Comparison of ENCODE assay signal across 9 mouse cellular contexts in the genomic region with DNA sequence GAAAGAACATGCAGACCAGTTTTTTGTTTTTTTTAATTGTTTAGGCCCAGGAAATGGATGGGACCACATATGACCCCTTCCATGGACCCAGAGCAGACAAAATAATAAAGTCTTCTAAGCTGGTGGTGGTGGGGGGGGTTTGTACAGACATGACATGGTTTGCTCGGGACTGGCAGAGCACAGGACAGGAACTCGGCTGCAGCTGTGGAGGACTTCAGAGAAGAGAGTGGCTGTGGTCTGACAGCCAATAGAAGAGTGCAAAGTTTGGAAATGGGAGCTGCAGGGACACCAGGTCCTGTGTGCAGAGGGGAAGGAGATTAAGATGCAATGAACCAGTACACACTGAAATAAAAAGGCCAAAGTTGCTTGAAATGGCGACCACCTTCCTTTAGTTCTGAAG. TPM values are rescaled to one million over a fixed set of nuclear protein-coding genes. Genes with fewer than 3 reads are reported as not detected.
DNase-seq lines count a peak whose midpoint lies in the region; ATAC-seq and TF ChIP-seq lines count a peak whose summit lies in the region.
"Had no signal": no experiment of that assay in that cellular context is flagged by ENCODE, and none has a peak within 500 bp of the region (broad histone marks: within the 10 kb centered on the region; RNA-seq: fewer than 3 reads in every experiment).

No protein-coding gene starts in this region.

- no peak overlapping the region for H3K4me2 ChIP-seq in hindbrain, embryonic 14.5 days (replicated peaks)
- peak overlapping the region; percentile 17; the same call in 1 of the 2 replicates for H3K4me2 ChIP-seq in stomach, embryonic 15.5 days

- H3K9ac ChIP-seq in hindbrain, embryonic 14.5 days: no peak overlapping the region
- H3K9ac ChIP-seq in stomach, embryonic 15.5 days: no peak overlapping the region

- 45% methylated on average over 3 of the region's 3 CpGs for WGBS in hindbrain, embryonic 10.5 days
- WGBS in hindbrain, embryonic 14.5 days: 47% methylated on average over 3 of the region's 3 CpGs
- WGBS in spleen, adult 2 months: 14% methylated on average over 3 of the region's 3 CpGs
- 37% methylated on average over 3 of the region's 3 CpGs for WGBS in stomach, embryonic 15.5 days
- 33% methylated on average over 3 of the region's 3 CpGs for WGBS in lung, adult 2 months

- no peaks in the 10 kb centered on the region for H3K9me3 ChIP-seq in hindbrain, embryonic 10.5 days
- H3K9me3 ChIP-seq in hindbrain, embryonic 14.5 days (ENCODE audit: control insufficient read depth, low read length): no peaks in the 10 kb centered on the region
- H3K9me3 ChIP-seq in stomach, embryonic 15.5 days: no peaks in the 10 kb centered on the region

- TF ChIP-seq CTCF in spleen, adult 2 months (IDR thresholded peaks at IDR 0.05; ENCODE audit: extremely low read depth, insufficient read depth, insufficient read length, insufficient replicate concordance): no peak
- TF ChIP-seq CTCF in lung, adult 2 months (IDR thresholded peaks at IDR 0.05; ENCODE audit: insufficient read depth, low read length): no peak

- no peak overlapping the region for H3K4me3 ChIP-seq in hindbrain, embryonic 10.5 days
- no peak overlapping the region for H3K4me3 ChIP-seq in hindbrain, embryonic 14.5 days (replicated peaks; ENCODE audit: low read length)
- H3K4me3 ChIP-seq in spleen, adult 2 months (ENCODE audit: extremely low read depth, insufficient read depth, insufficient read length): no peak overlapping the region
- H3K4me3 ChIP-seq in stomach, embryonic 15.5 days (replicated peaks): no peak overlapping the region
- no peak overlapping the region for H3K4me3 ChIP-seq in lung, adult 2 months (replicated peaks; ENCODE audit: extremely low read depth, low read depth, low read length)

- DNase-seq in hindbrain, embryonic 10.5 days (ENCODE audit: low spot score): no peak
- no peak for DNase-seq in hindbrain, embryonic 14.5 days (ENCODE audit: low spot score)
- no peak for DNase-seq in spleen, adult 2 months (ENCODE audit: low read depth in 1 of 2, low spot score in 2 of 2)
- no peak for DNase-seq in spleen, postnatal 14 days (ENCODE audit: low spot score in 2 of 2)
- DNase-seq in induced T-regulatory cell, adult 2 months (ENCODE audit: low read depth): peak; percentile 39
- no peak for DNase-seq in embryo, embryonic 10.5 days (ENCODE audit: low spot score)
- no peak for DNase-seq in lung, adult 2 months
- DNase-seq: cerebellum, adult 11 months had no signal

- peak overlapping the region; percentile 99 for H3K27ac ChIP-seq in hindbrain, embryonic 10.5 days
- H3K27ac ChIP-seq in hindbrain, embryonic 14.5 days: no peak overlapping the region
- H3K27ac ChIP-seq in spleen, adult 2 months (ENCODE audit: insufficient read depth, low read length): peak overlapping the region; percentile 75
- H3K27ac ChIP-seq in stomach, embryonic 15.5 days: peak overlapping the region; percentile 90

- no peaks in the 10 kb centered on the region for H3K27me3 ChIP-seq in hindbrain, embryonic 10.5 days (ENCODE audit: insufficient read depth, poor library complexity, severe bottlenecking)
- no peaks in the 10 kb centered on the region for H3K27me3 ChIP-seq in hindbrain, embryonic 14.5 days (ENCODE audit: control insufficient read depth, insufficient read depth, low read length)
- no peaks in the 10 kb centered on the region for H3K27me3 ChIP-seq in spleen, adult 2 months (ENCODE audit: control insufficient read depth, insufficient read depth, low read length)
- H3K27me3 ChIP-seq in stomach, embryonic 15.5 days (replicated peaks): no peaks in the 10 kb centered on the region

- no peak for ATAC-seq in hindbrain, embryonic 14.5 days (ENCODE audit: low FRiP score)
- no peak for ATAC-seq in stomach, embryonic 15.5 days (ENCODE audit: insufficient read depth, low FRiP score, low read depth)

- H3K36me3 ChIP-seq in hindbrain, embryonic 10.5 days: no peaks in the 10 kb centered on the region
- no peaks in the 10 kb centered on the region for H3K36me3 ChIP-seq in hindbrain, embryonic 14.5 days (replicated peaks; ENCODE audit: control insufficient read depth, insufficient read depth)
- no peaks in the 10 kb centered on the region for H3K36me3 ChIP-seq in spleen, adult 2 months (ENCODE audit: control insufficient read depth, insufficient read depth, low read length)
- H3K36me3 ChIP-seq in stomach, embryonic 15.5 days: no peaks in the 10 kb centered on the region

- peaks cover 90% of the 10 kb centered on the region for H3K4me1 ChIP-seq in hindbrain, embryonic 10.5 days (replicated peaks)
- peaks cover 64% of the 10 kb centered on the region for H3K4me1 ChIP-seq in hindbrain, embryonic 14.5 days (replicated peaks; ENCODE audit: control insufficient read depth, insufficient read depth, low read length)
- H3K4me1 ChIP-seq in spleen, adult 2 months (ENCODE audit: control insufficient read depth, insufficient read depth, insufficient read length): peaks cover 70% of the 10 kb centered on the region
- H3K4me1 ChIP-seq in stomach, embryonic 15.5 days: peaks cover 67% of the 10 kb centered on the region
- H3K4me1 ChIP-seq in lung, adult 2 months (ENCODE audit: control insufficient read depth, insufficient read depth, low read length): peaks cover 61% of the 10 kb centered on the region

- TF ChIP-seq POLR2A in spleen, adult 2 months (IDR thresholded peaks at IDR 0.05; ENCODE audit: low read depth, low read length): no peak
- no peak for TF ChIP-seq POLR2A in lung, adult 2 months (IDR thresholded peaks at IDR 0.05; ENCODE audit: borderline replicate concordance, extremely low read depth, low read depth, low read length)

RNA-seq across cellular contexts. Expression of gene Tspan14, which starts 7.0 kb away (rescaled TPM):
- 95.5 and 95.7 TPM in 2 replicates for polyA plus RNA-seq in hindbrain, embryonic 10.5 days (2016; fragmentation: Nextera tagmentation; extraction: Ambion mirVana)
- polyA plus RNA-seq in hindbrain, embryonic 14.5 days (2014; fragmentation: Nextera tagmentation; extraction: Ambion mirVana): 65.6 and 70.1 TPM in 2 replicates
- 60.0 and 65.4 TPM in 2 replicates for polyA plus RNA-seq in spleen, adult 2 months (2012; rRNA removed)
- polyA plus RNA-seq in stomach, embryonic 15.5 days (2015; fragmentation: Nextera tagmentation; extraction: Ambion mirVana): 67.5 and 72.3 TPM in 2 replicates
- 82.2 and 94.2 TPM in 2 replicates for polyA plus RNA-seq in lung, adult 2 months (2012; rRNA removed)

RNA-seq across cellular contexts. Expression of gene Fam213a, which starts 54.0 kb away (rescaled TPM):
- polyA plus RNA-seq in hindbrain, embryonic 10.5 days (2016; fragmentation: Nextera tagmentation; extraction: Ambion mirVana): 45.2 and 52.6 TPM in 2 replicates
- 86.6 and 94.3 TPM in 2 replicates for polyA plus RNA-seq in hindbrain, embryonic 14.5 days (2014; fragmentation: Nextera tagmentation; extraction: Ambion mirVana)
- 10.5 and 22.1 TPM in 2 replicates for polyA plus RNA-seq in spleen, adult 2 months (2012; rRNA removed)
- polyA plus RNA-seq in stomach, embryonic 15.5 days (2015; fragmentation: Nextera tagmentation; extraction: Ambion mirVana): 40.2 and 43.5 TPM in 2 replicates
- 12.6 and 12.8 TPM in 2 replicates for polyA plus RNA-seq in lung, adult 2 months (2012; rRNA removed)
